Mouse (Mus musculus): ENCODE data around the gene Cachd1.

Cachd1 gene

GRCm38 (mm10) chr4:100758265-100758898 lies 18.1 kb upstream of the Cachd1 start:
- Histone ChIP-seq H3K4me3 (replicated peaks; ENCODE audit: low read length) (no peak overlapping the region), H3K9me3 (ENCODE audit: low read length) (no peaks in the 10 kb centered on the region), H3K27me3 (ENCODE audit: insufficient read depth, low read length) (no peaks in the 10 kb centered on the region), H3K36me3 (ENCODE audit: insufficient read depth, low read length) (no peaks in the 10 kb centered on the region), H3K4me1 (replicated peaks; ENCODE audit: low read depth, low read length) (peaks cover 3% of the 10 kb centered on the region; the same call in 1 of the 2 replicates)
- TF ChIP-seq CTCF (conservative IDR thresholded peaks at IDR 0.05; ENCODE audit: low read length) = no peak
- no peak for TF ChIP-seq POU5F1 (IDR thresholded peaks at IDR 0.05; ENCODE audit: borderline replicate concordance, low read length)
- no peak for TF ChIP-seq NANOG (IDR thresholded peaks at IDR 0.05; ENCODE audit: borderline replicate concordance, low read length)

- no peak for TF ChIP-seq CTCF (conservative IDR thresholded peaks at IDR 0.05; ENCODE audit: low read length)
- TF ChIP-seq POU5F1 (IDR thresholded peaks at IDR 0.05; ENCODE audit: borderline replicate concordance, low read length) = no peak
- TF ChIP-seq NANOG (IDR thresholded peaks at IDR 0.05; ENCODE audit: borderline replicate concordance, low read length) = no peak
- no peaks in the 10 kb centered on the region for H3K27me3 ChIP-seq (ENCODE audit: insufficient read depth, low read length)
- no peak overlapping the region for H3K4me3 ChIP-seq (replicated peaks; ENCODE audit: low read length)
- H3K4me1 ChIP-seq (replicated peaks; ENCODE audit: low read depth, low read length) = peaks cover 3% of the 10 kb centered on the region; the same call in 1 of the 2 replicates
- no peaks in the 10 kb centered on the region for H3K36me3 ChIP-seq (ENCODE audit: insufficient read depth, low read length)
- H3K9me3 ChIP-seq (ENCODE audit: low read length) = no peaks in the 10 kb centered on the region
Observed at GRCm38 (mm10) chr4:100759603-100760002, 16.9 kb upstream of the Cachd1 start.

- no peak overlapping the region for H3K4me3 ChIP-seq (replicated peaks; ENCODE audit: low read length)
- no peaks in the 10 kb centered on the region for H3K36me3 ChIP-seq (ENCODE audit: insufficient read depth, low read length)
- peaks cover 3% of the 10 kb centered on the region; the same call in 1 of the 2 replicates for H3K4me1 ChIP-seq (replicated peaks; ENCODE audit: low read depth, low read length)
- no peaks in the 10 kb centered on the region for H3K9me3 ChIP-seq (ENCODE audit: low read length)
- TF ChIP-seq POU5F1 (IDR thresholded peaks at IDR 0.05; ENCODE audit: borderline replicate concordance, low read length) (no peak), NANOG (IDR thresholded peaks at IDR 0.05; ENCODE audit: borderline replicate concordance, low read length) (no peak), CTCF (conservative IDR thresholded peaks at IDR 0.05; ENCODE audit: low read length) (no peak)
- H3K27me3 ChIP-seq (ENCODE audit: insufficient read depth, low read length) = no peaks in the 10 kb centered on the region
Observed at GRCm38 (mm10) chr4:100760416-100760815, 16.1 kb upstream of the Cachd1 start.

GRCm38 (mm10) chr4:100768606-100769005 lies 7.9 kb upstream of the Cachd1 start:
- no peaks in the 10 kb centered on the region for H3K4me1 ChIP-seq (replicated peaks; ENCODE audit: low read depth, low read length)
- H3K9me3 ChIP-seq (ENCODE audit: low read length) = no peaks in the 10 kb centered on the region
- TF ChIP-seq NANOG (IDR thresholded peaks at IDR 0.05; ENCODE audit: borderline replicate concordance, low read length) = no peak
- TF ChIP-seq POU5F1 (IDR thresholded peaks at IDR 0.05; ENCODE audit: borderline replicate concordance, low read length) = no peak
- TF ChIP-seq CTCF (conservative IDR thresholded peaks at IDR 0.05; ENCODE audit: low read length) = no peak
- peaks cover 6% of the 10 kb centered on the region; the same call in 1 of the 2 replicates for H3K27me3 ChIP-seq (ENCODE audit: insufficient read depth, low read length)
- H3K4me3 ChIP-seq (replicated peaks; ENCODE audit: low read length) = no peak overlapping the region
- no peaks in the 10 kb centered on the region for H3K36me3 ChIP-seq (ENCODE audit: insufficient read depth, low read length)

- no peaks in the 10 kb centered on the region for H3K9me3 ChIP-seq (ENCODE audit: low read length)
- peak overlapping the region; percentile 90 for H3K4me3 ChIP-seq (replicated peaks; ENCODE audit: low read length)
- peaks cover 76% of the 10 kb centered on the region for H3K27me3 ChIP-seq (ENCODE audit: insufficient read depth, low read length)
- TF ChIP-seq CTCF (conservative IDR thresholded peaks at IDR 0.05; ENCODE audit: low read length) = no peak
- TF ChIP-seq NANOG (IDR thresholded peaks at IDR 0.05; ENCODE audit: borderline replicate concordance, low read length) = no peak
- no peak for TF ChIP-seq POU5F1 (IDR thresholded peaks at IDR 0.05; ENCODE audit: borderline replicate concordance, low read length)
- no peaks in the 10 kb centered on the region for H3K36me3 ChIP-seq (ENCODE audit: insufficient read depth, low read length)
- peaks cover 46% of the 10 kb centered on the region for H3K4me1 ChIP-seq (replicated peaks; ENCODE audit: low read depth, low read length)
Observed at GRCm38 (mm10) chr4:100776871-100777375, 448 bp downstream of the Cachd1 start.

- H3K4me1 ChIP-seq (replicated peaks; ENCODE audit: low read depth, low read length) = peaks cover 46% of the 10 kb centered on the region
- peaks cover 3% of the 10 kb centered on the region for H3K9me3 ChIP-seq (ENCODE audit: low read length)
- TF ChIP-seq NANOG (IDR thresholded peaks at IDR 0.05; ENCODE audit: borderline replicate concordance, low read length) (no peak), POU5F1 (IDR thresholded peaks at IDR 0.05; ENCODE audit: borderline replicate concordance, low read length) (no peak), CTCF (conservative IDR thresholded peaks at IDR 0.05; ENCODE audit: low read length) (no peak)
- H3K27me3 ChIP-seq (ENCODE audit: insufficient read depth, low read length) = peaks cover 80% of the 10 kb centered on the region
- H3K4me3 ChIP-seq (replicated peaks; ENCODE audit: low read length) = peak overlapping the region; percentile 90
- no peaks in the 10 kb centered on the region for H3K36me3 ChIP-seq (ENCODE audit: insufficient read depth, low read length)
Observed at GRCm38 (mm10) chr4:100777376-100778041, 1.0 kb downstream of the Cachd1 start.

GRCm38 (mm10) chr4:100778082-100778481 lies 1.6 kb downstream of the Cachd1 start:
- H3K4me1 ChIP-seq (replicated peaks; ENCODE audit: low read depth, low read length) = peaks cover 46% of the 10 kb centered on the region
- H3K27me3 ChIP-seq (ENCODE audit: insufficient read depth, low read length) = peaks cover 80% of the 10 kb centered on the region
- H3K9me3 ChIP-seq (ENCODE audit: low read length) = peaks cover 7% of the 10 kb centered on the region
- H3K4me3 ChIP-seq (replicated peaks; ENCODE audit: low read length) = peak overlapping the region; percentile 90
- H3K36me3 ChIP-seq (ENCODE audit: insufficient read depth, low read length) = no peaks in the 10 kb centered on the region
- TF ChIP-seq POU5F1 (IDR thresholded peaks at IDR 0.05; ENCODE audit: borderline replicate concordance, low read length) = no peak
- TF ChIP-seq CTCF (conservative IDR thresholded peaks at IDR 0.05; ENCODE audit: low read length) = no peak
- TF ChIP-seq NANOG (IDR thresholded peaks at IDR 0.05; ENCODE audit: borderline replicate concordance, low read length) = no peak

GRCm38 (mm10) chr4:100779023-100779422 lies 2.5 kb downstream of the Cachd1 start:
- H3K27me3 ChIP-seq (ENCODE audit: insufficient read depth, low read length) = peaks cover 73% of the 10 kb centered on the region
- TF ChIP-seq CTCF (conservative IDR thresholded peaks at IDR 0.05; ENCODE audit: low read length) = no peak
- 0 out of 2 replicates have a peak, but pooled peaks have one; percentile 24 for TF ChIP-seq NANOG (IDR thresholded peaks at IDR 0.05; ENCODE audit: borderline replicate concordance, low read length)
- TF ChIP-seq POU5F1 (IDR thresholded peaks at IDR 0.05; ENCODE audit: borderline replicate concordance, low read length) = no peak
- peaks cover 7% of the 10 kb centered on the region for H3K9me3 ChIP-seq (ENCODE audit: low read length)
- no peaks in the 10 kb centered on the region for H3K36me3 ChIP-seq (ENCODE audit: insufficient read depth, low read length)
- H3K4me1 ChIP-seq (replicated peaks; ENCODE audit: low read depth, low read length) = peaks cover 46% of the 10 kb centered on the region
- H3K4me3 ChIP-seq (replicated peaks; ENCODE audit: low read length) = no peak overlapping the region
